Mouse (Mus musculus) lung, embryonic 15.5 days (tissue): ENCODE results near the gene Gm13212. TPM values are rescaled to one million over a fixed set of nuclear protein-coding genes. Genes with fewer than 3 reads are reported as not detected.
"Not testable (repeated sequence)": the region's sequence is repeated elsewhere in the genome, so short reads cannot be mapped to it uniquely, and the experiment has no call there.

ENCODE experiments used
- ATAC-seq: fragments of 200-750 bp; cut with Nextera tagmentation; 2 replicates; pipeline ENCODE4 v1.8.0; 2017; ENCODE audit warnings: moderate number of reproducible peaks, borderline replicate concordance; ENCODE audit not compliant: low FRiP score, low TSS enrichment; ENCODE audit errors: extremely low read depth
- H3K27ac ChIP-seq: fragments of 300-500 bp; sonication (generic); 2 replicates; pipeline ENCODE4 v1.5.1; 2015; ENCODE audit warnings: moderate library complexity, mild to moderate bottlenecking, inconsistent platforms
- H3K27me3 ChIP-seq: fragments of 300-500 bp; sonication (generic); 2 replicates; pipeline ENCODE4 v1.6.1; 2015; ENCODE audit warnings: inconsistent platforms
- H3K36me3 ChIP-seq: fragments of 300-500 bp; sonication (generic); 2 replicates; pipeline ENCODE4 v1.6.1; 2015; ENCODE audit warnings: inconsistent platforms
- H3K4me1 ChIP-seq: fragments of 300-500 bp; sonication (generic); 2 replicates; pipeline ENCODE4 v1.6.1; 2015; ENCODE audit warnings: inconsistent platforms
- H3K4me2 ChIP-seq: fragments of 300-500 bp; sonication (generic); 2 replicates; pipeline ENCODE4 v1.6.1; 2015; ENCODE audit warnings: inconsistent platforms, mild to moderate bottlenecking, moderate library complexity
- H3K4me3 ChIP-seq: fragments of 300-500 bp; sonication (generic); 2 replicates; pipeline ENCODE4 v1.5.1; 2015; ENCODE audit warnings: mild to moderate bottlenecking, inconsistent platforms
- H3K9ac ChIP-seq: fragments of 300-500 bp; sonication (generic); 2 replicates; pipeline ENCODE4 v1.6.1; 2015; ENCODE audit warnings: inconsistent platforms
- H3K9me3 ChIP-seq: fragments of 300-500 bp; sonication (generic); 2 replicates; pipeline ENCODE4 v1.6.1; 2016; ENCODE audit warnings: inconsistent platforms
- WGBS: fragments of 180-500 bp; shearing (Covaris S2); methylation state at CpG from one replicate; pipeline ENCODE4 v1.1.7; 2015; 5-methylcytosine and 5-hydroxymethylcytosine counted together
- polyA plus RNA-seq: library from polyadenylated mRNA; unstranded; fragments of >200 nt; fragmentation: Nextera tagmentation; extraction: Ambion mirVana; gene quantifications from 2 replicates; pipeline ENCODE4 v1.2.1, GENCODE M21; 2015

Gm13212 gene
- polyA plus RNA-seq, 1 experiment from 2014 or later: 0.95 TPM

DNA sequence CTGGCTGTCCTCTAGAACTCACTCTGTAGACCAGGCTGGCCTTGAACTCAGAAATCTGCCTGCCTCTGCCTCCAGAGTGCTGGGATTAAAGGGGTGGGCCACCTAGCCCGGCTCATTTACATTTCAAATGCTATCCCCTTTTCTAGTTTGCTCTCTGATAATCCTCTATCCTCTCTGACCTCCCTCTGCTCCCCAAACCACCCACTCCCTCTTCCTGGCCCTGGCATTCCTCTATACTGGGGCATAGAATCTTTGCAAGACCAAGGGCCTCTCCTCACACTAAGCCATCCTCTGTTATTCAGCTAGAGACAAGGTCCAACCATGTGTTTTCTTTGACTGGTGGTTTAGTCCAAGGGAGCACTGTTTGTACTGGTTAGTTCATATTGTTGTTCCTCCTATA is 9.2 kb downstream of the Gm13212 start:
- not testable (repeated sequence) for H3K9ac ChIP-seq, H3K4me1 ChIP-seq, H3K4me2 ChIP-seq, H3K4me3 ChIP-seq, H3K27me3 ChIP-seq, ATAC-seq, H3K36me3 ChIP-seq, H3K9me3 ChIP-seq, H3K27ac ChIP-seq
- 52% methylated on average over 1 of the region's 1 CpGs for WGBS

GRCm38 (mm10) chr4:145594798-145595197 is 9.8 kb downstream of the Gm13212 start:
- H3K27ac ChIP-seq, H3K4me3 ChIP-seq, H3K27me3 ChIP-seq, H3K36me3 ChIP-seq, H3K4me1 ChIP-seq, H3K9ac ChIP-seq, ATAC-seq, H3K4me2 ChIP-seq, H3K9me3 ChIP-seq: not testable (repeated sequence)
- 80% methylated on average over 4 of the region's 4 CpGs for WGBS

- not testable (repeated sequence) for ATAC-seq, H3K4me2 ChIP-seq, H3K27ac ChIP-seq, H3K27me3 ChIP-seq, H3K9me3 ChIP-seq, H3K9ac ChIP-seq, H3K4me3 ChIP-seq, H3K36me3 ChIP-seq, H3K4me1 ChIP-seq
- WGBS: 28% methylated on average over 54 of the region's 83 CpGs
These were observed 55.6 kb downstream of the Gm13212 start for GRCm38 (mm10) chr4:145640416-145641185.

DNA sequence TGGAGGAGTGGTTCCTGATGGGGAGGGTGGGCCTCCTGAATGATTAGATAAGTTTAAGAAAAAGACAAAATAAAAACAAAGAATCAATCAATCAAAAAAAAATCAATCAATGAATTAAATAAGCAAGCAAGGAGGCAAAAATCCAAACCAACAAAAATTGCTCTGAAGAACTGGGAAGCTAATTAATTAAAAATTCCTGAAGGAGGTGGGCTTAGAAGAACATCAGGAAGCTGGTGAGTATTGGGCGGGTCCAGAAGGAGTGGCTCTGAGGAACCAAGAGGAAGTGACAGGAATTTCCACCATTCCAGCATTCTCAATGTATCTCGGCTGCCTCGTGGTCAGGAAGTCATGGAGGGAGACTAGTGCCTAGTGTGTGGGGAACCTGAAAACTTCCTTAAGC is 85.4 kb downstream of the Gm13212 start, which contains the start of gene Zfp980:
TSS of gene Zfp980 (plus strand) at position 301 of the 400 bp plus-strand sequence.
- H3K27me3 ChIP-seq, H3K27ac ChIP-seq, H3K4me2 ChIP-seq, H3K36me3 ChIP-seq, ATAC-seq, H3K9me3 ChIP-seq, H3K9ac ChIP-seq, H3K4me3 ChIP-seq, H3K4me1 ChIP-seq: not testable (repeated sequence)
- 74% methylated on average over 3 of the region's 3 CpGs for WGBS

DNA sequence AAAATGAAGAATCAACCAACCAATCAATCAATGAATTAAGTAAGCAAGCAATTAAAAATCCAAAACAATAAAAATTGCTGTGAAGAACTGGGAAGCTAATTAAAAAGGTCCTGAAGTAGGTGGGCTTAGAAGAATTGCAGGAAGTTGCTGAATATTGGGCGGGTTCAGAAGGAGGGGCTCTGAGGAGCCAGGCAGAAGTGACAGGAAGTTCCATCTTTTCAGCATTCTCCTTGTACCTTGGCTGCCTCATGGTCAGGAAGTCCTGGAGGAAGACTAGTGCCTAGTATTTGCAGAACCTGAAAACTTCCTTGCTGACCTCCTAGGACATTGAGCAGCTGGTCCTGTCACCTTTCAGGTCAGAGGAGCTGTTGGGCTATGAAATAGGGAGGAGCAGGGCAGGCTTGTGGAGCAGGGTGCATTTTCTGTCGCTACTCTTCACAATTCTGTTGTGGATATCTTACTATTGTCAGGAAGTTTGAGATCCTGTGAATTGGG is 89.4 kb downstream of the Gm13212 start:
- H3K4me3 ChIP-seq, H3K9ac ChIP-seq, H3K27me3 ChIP-seq, H3K27ac ChIP-seq, H3K4me1 ChIP-seq, ATAC-seq, H3K9me3 ChIP-seq, H3K36me3 ChIP-seq, H3K4me2 ChIP-seq: not testable (repeated sequence)
- 49% methylated on average over 2 of the region's 2 CpGs for WGBS

Other genes with a start within 250 kb of the Gm13212 start
- gene Zfp990, start 74.4 kb upstream of the Gm13212 start, polyA plus RNA-seq: not detected in 2 replicates
- not detected in 2 replicates for gene Zfp980, start 85.5 kb downstream of the Gm13212 start, polyA plus RNA-seq